Mouse (Mus musculus) cerebellum, postnatal 25 days (tissue): ENCODE results near the gene H2-DMb2.

Experiments
- DNase-seq, 2 experiments: peaks; one replicate each; pipeline ENCODE4 v3.0.0; 2021; ENCODE audit warnings: mixed read lengths in 2 of 2

Gene H2-DMb2

DNA sequence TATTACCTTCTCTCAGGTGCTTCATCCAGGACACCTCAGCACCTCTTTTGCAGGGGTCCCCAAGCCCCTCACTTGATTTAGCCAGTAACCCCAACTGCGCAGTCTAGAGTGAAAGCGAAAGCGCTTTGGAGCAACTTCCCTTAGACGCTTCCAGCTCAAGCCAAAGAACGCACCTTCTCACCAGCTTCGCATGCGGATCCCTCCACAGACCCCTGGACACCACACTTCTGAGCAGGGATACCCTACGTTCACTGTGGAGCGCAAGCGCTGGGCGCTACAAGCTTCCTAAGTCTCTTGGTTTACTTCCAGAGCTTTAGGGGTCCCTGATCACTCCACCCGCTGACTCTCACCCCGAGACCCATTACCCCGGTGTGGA lies 43.8 kb downstream of the H2-DMb2 start:
- no peak for DNase-seq

GRCm38 (mm10) chr17:34187261-34187916 lies 44.3 kb downstream of the H2-DMb2 start, which contains the start of the genes Tap1 and Psmb9:
Tap1 (plus strand) TSS chr17:34187553.
Psmb9 (minus strand) TSS chr17:34187764.
- peak; percentile 91 to 95 for DNase-seq

DNA sequence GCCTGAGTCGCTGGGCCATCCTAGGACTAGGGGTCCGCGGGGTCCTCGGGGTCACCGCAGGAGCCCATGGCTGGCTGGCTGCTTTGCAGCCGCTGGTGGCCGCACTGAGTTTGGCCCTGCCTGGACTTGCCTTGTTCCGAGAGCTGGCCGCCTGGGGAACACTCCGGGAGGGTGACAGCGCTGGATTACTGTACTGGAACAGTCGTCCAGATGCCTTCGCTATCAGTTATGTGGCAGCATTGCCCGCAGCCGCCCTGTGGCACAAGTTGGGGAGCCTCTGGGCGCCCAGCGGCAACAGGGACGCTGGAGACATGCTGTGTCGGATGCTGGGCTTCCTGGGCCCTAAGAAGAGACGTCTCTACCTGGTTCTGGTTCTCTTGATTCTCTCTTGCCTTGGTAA lies 44.9 kb downstream of the H2-DMb2 start:
- no peak for DNase-seq

GRCm38 (mm10) chr17:34188986-34189385 lies 45.9 kb downstream of the H2-DMb2 start:
- DNase-seq, result no peak

DNA sequence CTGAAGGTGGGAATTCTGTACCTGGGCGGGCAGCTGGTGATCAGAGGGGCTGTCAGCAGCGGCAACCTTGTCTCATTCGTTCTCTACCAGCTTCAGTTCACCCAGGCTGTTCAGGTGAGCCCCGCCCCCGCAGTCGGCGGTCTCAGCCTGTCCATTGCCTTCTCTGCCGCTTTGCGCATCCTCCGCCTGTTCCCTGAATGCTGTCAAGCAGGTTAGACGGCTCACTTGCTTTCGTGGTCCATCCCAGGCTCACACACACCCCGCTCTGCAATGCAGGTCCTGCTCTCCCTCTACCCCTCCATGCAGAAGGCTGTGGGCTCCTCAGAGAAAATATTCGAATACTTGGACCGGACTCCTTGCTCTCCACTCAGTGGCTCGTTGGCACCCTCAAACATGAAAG lies 49.7 kb downstream of the H2-DMb2 start:
- DNase-seq, result no peak

GRCm38 (mm10) chr17:34193468-34193867 lies 50.4 kb downstream of the H2-DMb2 start:
- DNase-seq, result no peak

DNA sequence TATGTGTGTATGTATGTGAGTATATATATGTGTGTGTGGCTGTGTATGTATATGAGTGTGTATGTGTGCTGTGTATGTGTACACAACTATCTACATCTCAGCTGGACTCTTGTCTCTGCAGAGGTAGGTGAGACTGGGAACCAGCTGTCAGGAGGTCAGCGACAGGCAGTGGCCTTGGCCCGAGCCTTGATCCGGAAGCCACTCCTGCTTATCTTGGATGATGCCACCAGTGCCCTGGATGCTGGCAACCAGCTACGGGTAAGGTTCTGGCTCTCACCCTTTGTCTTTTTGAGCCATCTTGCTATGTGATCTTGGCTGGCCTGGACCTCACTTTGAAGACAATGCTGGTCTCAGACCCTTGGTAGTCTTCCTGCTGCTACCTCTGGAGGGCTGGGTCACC lies 51.6 kb downstream of the H2-DMb2 start:
- no peak for DNase-seq

DNA sequence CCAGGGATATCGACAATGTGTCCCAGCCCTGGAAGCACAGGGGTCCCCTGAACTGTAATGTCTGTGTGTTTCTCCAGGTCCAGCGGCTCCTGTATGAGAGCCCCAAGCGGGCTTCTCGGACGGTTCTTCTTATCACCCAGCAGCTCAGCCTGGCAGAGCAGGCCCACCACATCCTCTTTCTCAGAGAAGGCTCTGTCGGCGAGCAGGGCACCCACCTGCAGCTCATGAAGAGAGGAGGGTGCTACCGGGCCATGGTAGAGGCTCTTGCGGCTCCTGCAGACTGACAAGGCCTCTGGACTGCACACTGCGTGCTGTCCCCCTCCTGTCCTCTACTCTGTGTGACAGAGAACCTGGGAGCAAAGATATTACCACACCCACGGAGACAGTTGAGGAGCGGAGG lies 53.4 kb downstream of the H2-DMb2 start:
- DNase-seq, result no peak

GRCm38 (mm10) chr17:34196941-34197894 lies 54.1 kb downstream of the H2-DMb2 start, which contains the start of gene Psmb8:
Psmb8 (plus strand) TSS chr17:34197721.
- peak; percentile 79 to 89 for DNase-seq

DNA sequence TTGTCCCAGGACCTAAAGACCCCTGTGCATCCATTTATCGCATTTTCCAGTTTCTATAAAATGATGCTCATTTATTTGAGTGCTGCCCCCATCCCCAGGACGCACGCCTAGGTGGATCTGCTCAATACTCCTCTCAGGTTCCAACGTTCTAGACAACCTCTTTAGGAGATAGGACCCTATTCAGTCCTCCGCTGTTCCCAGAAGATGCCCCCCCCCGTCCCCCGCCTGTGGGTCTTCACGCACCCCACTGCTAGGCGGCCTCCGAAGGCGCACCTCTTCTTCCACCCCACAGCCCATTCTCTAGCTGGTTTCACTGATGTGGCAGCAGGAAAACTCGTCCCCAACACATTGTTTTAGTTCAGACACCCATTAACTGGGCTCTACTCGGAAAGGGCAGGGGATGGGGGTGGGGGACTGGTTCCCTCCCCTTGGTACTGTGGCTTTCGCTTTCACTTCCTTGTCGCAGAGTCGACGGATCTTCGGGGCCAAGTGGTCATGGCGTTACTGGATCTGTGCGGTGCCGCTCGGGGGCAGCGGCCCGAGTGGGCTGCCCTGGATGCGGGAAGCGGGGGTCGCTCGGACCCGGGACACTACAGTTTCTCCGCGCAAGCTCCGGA lies 54.9 kb downstream of the H2-DMb2 start:
- DNase-seq, result no peak

- no peak for DNase-seq
Measured at GRCm38 (mm10) chr17:34198521-34198912, 55.4 kb downstream of the H2-DMb2 start.

DNA sequence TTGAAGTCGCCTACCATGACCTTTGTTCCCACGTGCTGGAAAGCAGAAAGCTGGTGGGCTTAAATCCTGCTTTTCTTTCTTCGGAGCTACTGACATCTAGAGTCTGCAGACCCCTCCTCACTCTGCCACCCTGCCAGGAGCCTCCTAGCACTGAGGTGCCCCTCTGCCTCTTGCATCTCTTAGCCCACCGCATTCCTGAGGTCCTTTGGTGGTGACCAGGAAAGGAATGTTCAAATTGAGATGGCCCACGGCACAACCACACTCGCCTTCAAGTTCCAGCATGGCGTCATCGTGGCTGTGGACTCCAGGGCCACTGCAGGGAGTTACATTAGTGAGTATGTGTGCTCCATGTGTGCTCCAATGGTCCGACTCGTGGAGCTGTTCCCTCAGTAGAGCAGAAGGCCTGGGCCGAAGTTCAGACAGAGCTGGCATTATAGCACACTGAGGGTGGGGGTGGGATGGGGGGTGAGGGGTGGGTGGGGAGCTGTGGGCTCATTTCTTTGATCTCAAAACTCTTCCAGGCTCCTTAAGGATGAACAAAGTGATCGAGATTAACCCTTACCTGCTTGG lies 56.0 kb downstream of the H2-DMb2 start:
- DNase-seq, result no peak

- no peak for DNase-seq
Measured at GRCm38 (mm10) chr17:34200047-34200446, 56.9 kb downstream of the H2-DMb2 start.

- no peak for DNase-seq
Measured at GRCm38 (mm10) chr17:34200772-34201505, 57.8 kb downstream of the H2-DMb2 start.
